Mouse (Mus musculus): ENCODE measurements at regions not wholly inside any gene's neighbourhood (a gene's known extent, or its start where the extent isn't known, plus 50 kb on each side); places are given as distances from the start of the nearest gene placed in this dataset.

DNA sequence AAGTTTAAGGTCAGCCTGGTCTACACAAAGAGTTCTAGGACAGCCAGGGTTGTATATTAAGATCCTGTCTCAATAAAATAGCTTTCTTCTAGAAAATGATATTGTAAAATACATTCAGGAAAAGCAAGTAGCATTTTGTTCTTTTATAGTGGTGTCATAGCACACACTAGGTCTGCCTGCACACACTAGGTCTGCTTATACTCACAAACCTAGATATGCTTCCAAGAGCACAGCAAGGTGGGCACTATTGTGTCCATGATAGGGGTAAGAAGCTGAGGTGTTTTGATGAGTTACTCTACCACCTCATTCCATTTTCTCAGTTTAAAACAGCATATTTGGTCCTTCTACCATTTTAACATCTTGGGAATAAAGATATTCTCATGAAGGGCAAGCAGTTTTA, 185.8 kb upstream of the Il12b start:
- intact Hi-C loops (cut with DNase I): loop anchor here (5.0 to 10.0 kb wide), 3 partner anchors 111 to 432 kb away; no protein-coding TSS in a partner anchor

DNA sequence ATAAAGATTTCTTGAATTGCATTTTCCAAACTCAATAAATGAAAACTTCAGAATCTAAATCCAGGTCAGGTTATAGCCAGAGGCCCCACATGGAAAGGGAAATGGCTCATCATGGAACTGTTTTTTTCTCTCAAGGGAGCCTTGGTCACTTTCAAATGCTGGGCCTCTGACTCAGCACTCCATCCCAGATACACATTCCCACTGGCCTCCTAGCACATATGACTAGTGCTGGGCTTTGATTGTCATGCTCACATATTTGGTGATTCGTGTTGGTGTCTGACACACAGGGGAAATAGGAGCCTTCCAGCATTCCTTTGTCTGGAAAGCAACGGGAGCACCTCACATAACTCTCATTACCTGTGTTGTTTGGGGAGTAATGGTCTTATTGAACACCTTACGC, 183.5 kb upstream of the Il12b start:
- intact Hi-C loops (cut with DNase I): loop anchor here (10.0 kb wide), 1 partner anchor 108 kb away; no protein-coding TSS in a partner anchor

DNA sequence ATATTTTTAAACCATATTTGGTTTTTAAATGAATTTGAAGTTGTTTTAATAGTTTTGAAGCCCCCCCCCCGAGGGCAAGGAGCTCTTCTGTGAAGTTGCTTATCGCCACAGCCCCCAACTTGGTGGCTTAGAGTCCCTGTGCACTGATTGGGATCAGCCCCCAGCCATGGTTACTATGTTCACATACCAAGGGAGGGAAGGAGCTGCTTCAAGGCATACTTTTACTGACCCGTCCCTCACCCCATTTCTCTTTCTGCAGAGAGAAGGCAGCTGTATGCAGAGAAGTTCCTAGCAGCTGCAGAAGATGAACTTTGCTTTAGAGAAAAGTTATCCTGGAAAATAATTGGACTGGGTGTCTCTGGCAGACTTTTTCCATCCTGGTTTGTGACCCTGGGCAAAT, 179.9 kb upstream of the Il12b start:
- intact Hi-C loops (cut with DNase I): loop anchor here (10.0 kb wide), 1 partner anchor 105 kb away; no protein-coding TSS in a partner anchor

DNA sequence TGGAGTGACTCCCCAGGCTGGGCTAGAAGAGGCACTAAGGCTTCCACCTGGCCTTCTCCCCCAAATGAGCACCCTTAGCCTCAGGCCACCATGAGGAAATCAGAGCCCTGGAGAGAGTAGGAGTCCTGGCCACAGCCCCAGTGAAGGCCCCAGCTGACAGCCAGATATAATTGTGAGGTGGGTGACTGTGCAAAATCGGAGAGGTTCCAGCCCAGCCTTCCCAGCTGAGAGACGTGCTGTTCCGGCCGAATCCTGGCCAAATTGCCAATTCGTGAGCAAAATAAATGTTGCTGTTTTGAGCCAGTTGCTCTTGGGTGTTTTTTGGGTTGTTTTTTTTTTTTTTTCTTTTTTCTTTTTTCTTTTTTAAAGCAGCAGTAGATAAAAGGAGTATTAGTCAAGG, 169.9 kb upstream of the Il12b start:
- intact Hi-C loops (cut with DNase I): no loop called here

DNA sequence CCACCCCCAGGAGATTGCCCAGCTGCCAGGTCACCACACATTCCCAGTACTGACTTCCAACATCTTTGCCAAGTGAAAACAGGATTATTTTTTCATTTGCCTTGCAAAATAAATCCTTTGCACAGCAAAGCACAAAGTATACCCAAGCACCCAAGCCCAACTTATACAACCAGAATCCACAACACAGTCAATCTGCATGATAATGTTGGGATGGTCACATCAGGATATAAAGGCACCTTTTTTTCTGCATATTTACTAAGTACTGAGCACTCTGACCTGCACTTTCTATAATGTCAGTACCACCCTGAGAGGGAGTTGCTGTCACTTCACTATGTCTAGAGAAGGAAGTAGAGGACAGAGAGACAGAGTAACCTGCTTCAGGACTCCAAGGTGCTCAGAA, 164.4 kb upstream of the Il12b start:
- intact Hi-C loops (cut with DNase I): no loop called here

DNA sequence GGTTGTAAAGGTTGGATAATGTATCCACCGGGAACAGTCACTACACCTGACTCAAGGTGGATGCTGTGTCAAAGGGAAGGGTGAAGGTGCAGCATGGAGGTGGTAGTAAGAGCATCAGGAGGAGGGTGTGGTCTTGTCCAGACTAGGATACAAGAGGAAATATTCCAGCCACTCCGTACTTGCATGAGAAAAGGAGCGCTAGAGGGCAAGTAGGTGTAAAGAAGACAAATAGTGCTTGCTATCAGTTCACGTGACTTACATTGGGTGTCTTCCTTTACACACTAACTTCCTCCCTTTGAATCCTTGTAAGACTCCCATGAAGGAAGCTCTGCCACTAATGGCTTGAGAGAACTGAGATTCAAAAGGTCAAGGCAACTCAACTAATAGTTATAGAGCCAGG, 161.8 kb upstream of the Il12b start:
- intact Hi-C loops (cut with DNase I): no loop called here

DNA sequence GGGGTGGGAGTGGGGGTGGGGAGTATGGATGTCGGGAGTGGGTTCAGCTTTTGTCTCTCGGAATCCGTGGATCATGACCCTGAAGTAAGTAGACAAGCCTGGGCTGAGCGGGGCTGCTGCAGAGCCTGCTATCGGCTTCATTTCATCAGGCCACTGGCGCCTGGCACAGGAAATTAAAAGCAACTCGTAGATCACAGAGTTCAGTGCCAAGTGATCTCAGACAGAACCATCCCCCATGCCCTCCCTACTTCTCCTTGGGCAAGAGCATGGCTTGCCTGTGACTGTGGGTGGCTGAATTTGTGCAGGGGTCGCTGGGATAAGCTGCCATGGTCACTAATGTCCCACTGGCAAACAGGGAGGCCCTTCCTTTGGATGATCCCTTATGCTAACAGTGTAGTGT, 161.3 kb upstream of the Il12b start:
- intact Hi-C loops (cut with DNase I): no loop called here

DNA sequence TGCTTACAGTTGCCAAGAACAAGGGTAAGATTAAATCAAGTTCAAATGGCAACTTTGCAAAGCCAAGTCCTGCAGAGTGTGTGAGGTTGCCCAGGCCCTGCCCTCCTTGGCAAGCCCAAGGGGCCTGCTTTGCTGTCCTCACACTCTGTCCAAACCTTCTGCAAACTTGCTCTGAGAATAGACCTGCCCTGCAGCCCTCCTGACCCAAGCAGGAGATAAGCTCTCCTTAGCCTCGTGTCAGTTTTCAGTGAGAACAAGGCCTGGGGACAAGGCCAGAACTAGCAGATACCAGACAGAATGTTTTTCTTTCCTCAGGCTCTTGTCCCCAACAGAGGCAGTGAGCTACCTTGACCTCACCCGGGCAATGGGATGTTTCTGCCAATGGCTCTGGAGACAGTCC, 156.7 kb upstream of the Il12b start:
- intact Hi-C loops (cut with DNase I): no loop called here

DNA sequence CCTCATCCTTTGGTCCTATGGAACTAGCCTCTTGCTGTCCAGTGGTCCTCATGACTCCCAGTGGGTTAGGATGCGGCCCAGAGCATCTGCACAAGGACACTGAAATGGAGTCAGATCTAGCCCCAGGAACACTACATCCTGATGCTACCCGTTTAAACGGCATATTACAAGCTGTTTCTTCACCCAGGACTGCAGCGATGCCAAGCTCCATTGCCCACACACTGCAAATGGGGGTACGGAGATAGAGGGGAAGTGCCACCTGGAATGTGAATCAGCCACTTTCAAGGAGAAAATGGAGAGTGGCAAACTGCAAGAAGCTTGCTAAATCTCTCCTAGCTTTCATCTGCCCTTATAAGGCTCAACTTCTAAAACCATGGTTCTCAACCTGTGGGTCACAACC, 148.0 kb upstream of the Il12b start:
- intact Hi-C loops (cut with DNase I): no loop called here

DNA sequence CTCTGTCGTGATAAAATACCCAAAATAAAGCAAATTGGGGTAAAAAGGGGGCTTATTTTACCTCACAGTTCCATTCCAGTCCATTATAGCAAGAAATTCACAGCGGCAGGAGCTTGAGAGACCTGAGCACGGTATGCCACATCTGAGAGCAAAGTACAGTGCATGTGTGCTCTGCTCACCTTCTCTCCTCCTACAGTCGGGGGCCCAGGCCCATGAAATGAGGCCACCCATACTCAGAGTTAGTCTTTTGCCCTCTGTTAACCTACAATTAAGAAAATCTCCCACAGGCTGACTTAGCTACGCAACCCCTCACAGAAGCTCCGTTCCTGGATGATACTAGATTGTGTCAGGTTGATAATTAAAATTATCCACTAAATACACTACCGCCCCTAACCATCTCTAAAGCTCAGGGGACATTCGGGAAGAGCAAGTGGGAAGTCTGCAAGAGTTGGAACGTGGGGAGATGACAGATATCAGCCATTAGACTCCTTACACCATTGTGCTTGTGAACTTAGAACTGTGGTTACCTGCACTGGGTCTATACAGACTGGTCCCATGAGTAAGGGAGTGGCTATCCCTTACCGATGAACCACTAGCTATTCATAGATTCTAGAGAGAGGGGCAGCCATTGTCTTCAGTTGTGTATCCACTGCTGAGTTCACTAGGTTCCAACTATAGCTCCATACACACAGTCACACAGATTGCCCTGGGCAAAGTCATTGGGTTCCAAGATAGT, 139.3 kb upstream of the Il12b start:
- intact Hi-C loops (cut with DNase I): no loop called here

DNA sequence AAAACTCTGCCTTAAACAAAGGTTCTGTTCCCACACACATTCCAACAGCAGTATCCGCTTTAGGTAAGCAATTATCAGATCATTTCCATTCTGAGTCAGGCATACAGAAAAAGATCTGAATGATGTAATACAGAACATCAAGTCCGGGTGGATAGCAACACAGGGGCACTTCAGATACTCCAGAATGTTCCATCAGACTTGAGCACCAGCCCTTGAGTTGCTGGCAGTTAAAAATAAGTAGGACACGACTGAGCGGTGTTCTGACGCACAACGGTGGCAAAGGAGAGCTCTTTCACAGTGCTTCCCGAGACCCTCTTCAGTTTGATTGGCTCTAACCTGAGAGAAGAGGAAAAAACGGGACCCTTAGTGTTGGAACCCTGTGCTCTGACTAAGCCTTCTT, 138.2 kb upstream of the Il12b start:
- intact Hi-C loops (cut with DNase I): no loop called here

DNA sequence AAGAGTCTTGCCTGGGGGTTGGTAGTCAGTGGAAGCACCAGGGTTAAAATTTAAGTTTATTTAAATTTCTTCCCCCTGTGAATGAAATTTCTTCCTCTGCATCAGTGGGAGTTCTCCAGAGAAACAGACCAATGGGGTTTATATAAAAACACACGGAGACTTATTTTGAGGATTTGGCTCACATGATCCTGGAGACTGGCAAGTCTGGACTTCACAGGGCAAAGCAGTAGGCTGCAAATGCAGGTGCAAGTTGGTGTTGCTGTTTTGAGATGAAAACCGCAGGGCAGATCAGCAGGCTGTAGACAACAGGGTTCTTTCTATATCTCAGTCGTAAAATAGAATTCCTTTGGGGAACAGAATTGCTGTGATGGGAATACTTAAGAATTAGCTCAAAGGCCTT, 137.3 kb upstream of the Il12b start:
- intact Hi-C loops (cut with DNase I): no loop called here

DNA sequence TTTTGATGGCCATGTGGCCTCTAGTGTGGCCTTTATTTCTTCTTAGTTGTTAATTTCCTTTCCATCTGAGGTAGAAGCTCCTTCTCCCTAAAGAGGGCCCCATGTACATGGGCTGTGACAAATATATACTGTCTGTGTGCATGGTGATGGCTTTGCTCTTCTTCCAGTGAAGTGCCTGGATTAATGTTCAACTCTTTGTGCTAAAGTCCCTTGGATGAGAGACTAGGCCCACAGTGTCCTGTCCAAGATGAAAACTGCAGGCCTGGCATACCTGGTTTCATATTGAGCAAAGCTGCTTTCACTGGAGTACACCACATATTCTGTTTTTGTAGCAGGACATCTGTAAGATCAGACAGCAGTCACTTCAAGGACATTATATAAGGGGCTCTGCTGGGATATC, 127.6 kb upstream of the Il12b start:
- intact Hi-C loops (cut with DNase I): no loop called here

DNA sequence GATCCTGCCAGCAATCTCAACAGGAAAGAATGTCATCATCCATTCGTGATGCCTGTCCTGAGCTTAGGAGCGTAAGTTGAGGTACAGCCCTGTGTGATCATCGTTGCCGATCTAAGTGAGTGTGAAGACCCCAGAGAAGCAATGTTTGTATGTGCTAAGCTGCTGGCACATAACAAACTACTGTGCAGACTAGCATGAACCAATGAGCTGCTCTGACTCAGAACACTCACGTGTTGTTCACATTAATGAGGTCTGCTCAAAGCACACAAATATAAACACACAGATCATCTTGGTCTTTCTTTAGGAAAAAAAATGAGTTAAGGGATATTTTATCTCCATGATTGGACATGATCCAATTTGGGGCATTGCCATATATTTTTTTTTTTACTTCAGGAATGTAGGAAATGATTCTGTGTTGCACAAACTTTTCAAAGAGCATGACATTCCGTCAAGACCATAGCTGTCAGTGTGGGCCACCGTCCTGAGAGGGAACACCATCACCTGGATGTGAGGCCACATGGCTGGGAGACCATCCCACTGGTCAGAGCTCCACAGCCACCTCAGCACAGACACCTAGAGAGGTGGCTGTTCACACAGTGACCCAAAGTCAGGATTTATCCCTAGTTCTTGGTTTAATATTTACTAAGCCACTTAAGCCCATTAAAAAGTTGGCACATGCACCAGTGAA, 121.2 kb upstream of the Il12b start:
- intact Hi-C loops (cut with DNase I): no loop called here

DNA sequence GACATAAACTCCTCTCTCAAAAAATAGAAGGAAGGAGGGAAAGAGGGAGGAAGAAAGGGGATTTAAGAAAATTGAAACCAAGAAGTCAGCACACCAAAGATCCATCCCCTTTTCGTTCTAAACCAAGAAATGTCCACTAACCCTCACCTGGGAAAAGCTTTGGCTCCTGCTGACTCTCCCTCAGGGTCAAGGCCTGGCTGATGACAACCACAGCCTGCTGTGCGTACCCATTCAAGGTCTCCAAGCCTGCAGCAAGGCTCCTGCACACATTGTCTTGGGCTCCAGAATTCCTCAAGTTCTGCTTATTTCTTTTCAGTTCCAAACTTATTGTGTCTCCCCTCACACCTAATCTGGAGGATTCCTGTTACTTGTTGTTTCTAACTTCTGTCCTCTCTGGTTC, 113.9 kb upstream of the Il12b start:
- intact Hi-C loops (cut with DNase I): no loop called here

DNA sequence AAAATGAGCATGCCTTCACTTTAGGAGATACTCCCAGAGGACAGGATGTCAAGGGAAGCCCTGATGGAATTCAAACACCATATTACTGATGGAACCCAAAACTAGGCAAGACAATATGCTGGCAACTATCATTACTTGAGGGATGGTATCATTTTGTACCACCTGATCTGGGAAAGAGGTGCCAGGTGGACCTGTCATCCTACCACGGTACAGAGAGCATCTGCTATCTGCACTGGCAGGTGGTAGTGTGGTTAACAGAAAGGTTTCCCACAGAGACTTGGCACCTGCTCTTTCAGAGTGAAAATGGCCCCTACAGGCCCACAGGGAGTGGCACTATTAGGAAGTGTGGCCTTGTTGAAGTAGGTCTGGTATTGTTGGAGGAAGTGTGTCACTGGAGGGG, 111.0 kb upstream of the Il12b start:
- intact Hi-C loops (cut with DNase I): no loop called here

DNA sequence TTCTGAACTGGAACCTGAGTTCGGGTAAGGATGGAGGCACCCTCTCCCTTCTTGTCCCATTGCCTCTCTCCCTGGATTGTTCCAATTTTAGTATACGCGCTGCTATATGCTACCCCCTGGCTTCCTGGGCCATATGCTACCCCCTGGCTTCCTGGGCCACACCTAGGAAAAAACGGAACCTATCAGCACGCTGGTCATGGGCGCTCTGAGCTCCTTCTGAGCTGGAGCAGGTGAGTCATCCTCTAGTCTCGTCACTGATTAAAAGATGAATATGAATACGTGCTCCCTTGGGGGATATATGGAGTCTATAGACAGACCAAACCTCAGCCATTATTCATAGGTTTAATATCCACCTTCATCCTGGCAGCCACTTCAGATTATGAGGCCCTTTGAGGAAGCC, 96.1 kb upstream of the Il12b start:
- intact Hi-C loops (cut with DNase I): no loop called here

DNA sequence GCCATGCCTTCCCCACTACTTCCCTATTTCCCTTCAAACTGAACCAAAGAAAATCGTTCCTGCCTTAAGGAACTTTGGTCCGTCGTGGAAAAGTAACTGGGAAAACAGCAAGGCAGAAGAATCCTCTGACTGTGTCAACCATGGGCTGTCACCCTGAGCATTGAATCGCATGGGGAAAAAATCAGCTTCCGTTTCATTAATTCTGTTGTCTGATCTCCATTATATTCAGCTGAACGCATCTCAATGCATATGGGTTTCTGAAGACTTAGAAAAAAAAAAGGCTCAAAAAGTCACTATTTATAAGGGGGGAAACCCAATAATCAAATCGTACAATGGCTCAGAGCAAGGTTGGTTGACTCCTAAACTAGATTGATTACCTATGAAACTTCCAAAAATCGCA, 83.8 kb upstream of the Il12b start:
- intact Hi-C loops (cut with DNase I): no loop called here

DNA sequence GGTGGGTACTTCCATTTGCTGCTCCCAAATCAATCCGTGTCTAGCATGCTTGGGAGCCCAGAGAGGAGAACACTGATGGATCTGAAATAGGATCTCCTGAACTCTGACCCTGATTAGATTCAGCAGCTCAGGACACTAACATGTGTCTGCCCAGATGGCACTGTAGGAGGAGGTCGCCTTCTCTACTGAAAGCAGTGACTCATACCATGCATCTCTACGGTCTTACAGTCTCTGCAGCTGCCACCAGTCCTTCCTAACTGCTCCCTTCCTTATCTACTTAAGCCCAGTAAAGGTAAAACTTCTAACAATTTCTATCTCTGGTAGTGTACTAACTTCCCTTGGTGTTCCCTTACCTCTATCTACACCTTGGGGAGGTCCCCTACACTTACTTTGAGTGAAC, 80.7 kb upstream of the Il12b start:
- intact Hi-C loops (cut with DNase I): no loop called here

DNA sequence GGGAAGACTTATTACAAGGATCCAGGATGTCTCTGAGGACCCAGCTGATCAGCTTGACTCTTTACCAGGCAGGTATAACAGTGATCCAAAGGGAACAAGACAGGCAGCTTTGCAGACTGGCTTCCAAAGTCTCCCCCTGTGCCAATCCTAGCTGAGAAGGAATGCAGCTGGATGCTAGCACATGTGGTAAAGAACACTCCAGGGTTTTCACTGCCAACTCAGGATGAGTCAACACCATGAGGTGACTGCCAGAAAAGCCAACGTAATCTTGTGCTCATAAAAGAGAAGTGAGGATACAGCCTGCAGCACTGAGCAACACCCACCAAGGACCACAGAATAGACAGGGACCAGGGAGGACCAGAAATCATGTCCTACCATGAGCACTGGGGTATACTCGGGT, 76.5 kb upstream of the Il12b start:
- intact Hi-C loops (cut with DNase I): loop anchor here (10.0 kb wide), 1 partner anchor 109 kb away; no protein-coding TSS in a partner anchor

DNA sequence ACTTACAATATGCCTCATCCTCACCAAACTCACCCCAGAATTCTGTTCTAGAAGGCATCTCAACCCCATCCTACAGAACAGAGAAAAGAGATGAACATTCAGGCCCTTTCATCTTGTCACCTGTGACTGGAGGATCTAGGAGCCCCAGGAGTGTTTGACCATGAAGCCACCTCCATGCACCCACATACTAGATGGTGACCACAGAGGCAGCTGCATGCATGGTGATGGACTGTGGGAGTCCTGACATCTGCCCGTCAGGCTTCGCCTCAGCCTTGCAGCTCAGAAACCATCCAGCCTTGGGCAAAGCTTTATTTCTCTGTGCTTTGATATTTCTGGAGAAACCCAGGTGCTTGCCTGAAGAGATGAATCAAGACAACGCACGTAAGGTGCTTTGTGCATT, 74.8 kb upstream of the Il12b start:
- intact Hi-C loops (cut with DNase I): loop anchor here (10.0 kb wide), 1 partner anchor 110 kb away; no protein-coding TSS in a partner anchor

DNA sequence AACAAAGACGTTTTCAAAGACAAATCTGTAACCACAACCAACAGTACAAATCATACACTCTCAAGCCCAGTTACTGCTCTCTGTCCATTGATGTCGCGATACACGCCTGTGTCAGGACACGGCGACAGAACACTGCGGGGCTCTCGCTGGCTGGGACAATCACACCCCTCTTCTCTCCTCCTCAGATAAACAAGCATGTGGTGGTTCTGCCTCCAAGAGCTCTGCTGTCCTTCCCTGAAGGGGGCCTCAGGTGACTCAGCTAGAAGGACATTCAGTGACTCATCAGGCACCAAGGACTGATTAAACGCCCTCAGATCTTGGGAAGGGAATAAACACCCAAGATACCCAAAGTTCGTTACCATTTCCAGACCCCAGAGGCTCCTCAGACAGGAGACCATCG, 74.3 kb upstream of the Il12b start:
- intact Hi-C loops (cut with DNase I): loop anchor here (10.0 kb wide), 1 partner anchor 111 kb away; no protein-coding TSS in a partner anchor

DNA sequence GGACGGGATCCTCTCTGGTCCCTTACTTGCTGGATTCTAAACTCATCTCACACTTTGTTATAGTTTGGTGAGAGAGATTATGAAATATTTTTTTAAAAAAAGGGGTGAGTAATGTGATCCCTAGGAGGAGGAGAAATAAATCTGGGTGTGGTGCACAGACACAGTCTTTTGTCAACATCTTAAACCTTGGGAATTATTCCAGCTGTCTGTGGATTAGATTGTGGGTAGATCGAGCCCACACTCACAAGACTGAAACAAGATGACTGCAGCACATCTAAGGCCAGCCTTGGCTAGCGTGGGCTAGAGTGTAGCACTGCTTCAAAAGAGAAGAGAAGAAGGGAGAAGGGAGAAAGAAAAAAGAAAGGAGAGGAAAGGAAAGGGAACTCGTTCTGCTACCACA, 70.4 kb upstream of the Il12b start:
- intact Hi-C loops (cut with DNase I): loop anchor here (10.0 kb wide), 1 partner anchor 115 kb away; no protein-coding TSS in a partner anchor
